9 mouse cellular contexts compared by ENCODE assay signal in the genomic region with DNA sequence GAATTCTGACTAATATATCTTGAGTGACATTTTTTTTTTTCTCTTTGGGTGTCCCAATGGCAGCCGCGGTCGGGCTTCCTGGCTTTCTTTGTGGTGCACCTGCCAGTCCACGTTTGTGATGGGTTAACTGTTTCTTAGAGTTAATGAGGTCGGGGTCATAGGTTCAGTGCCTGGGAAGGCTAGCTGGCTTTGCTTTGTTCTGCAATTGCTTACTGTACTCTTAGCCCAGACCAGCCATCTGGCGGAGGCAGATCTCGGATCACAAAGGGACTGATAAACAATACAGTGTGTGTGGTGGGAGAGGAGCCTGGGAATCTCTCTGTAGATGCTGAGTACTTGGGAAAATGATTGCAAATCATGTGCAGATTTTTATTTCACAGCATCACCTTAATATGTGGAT. TPM values are rescaled to one million over a fixed set of nuclear protein-coding genes. Genes with fewer than 3 reads are reported as not detected.
DNase-seq lines count a peak whose midpoint lies in the region; ATAC-seq lines count a peak whose summit lies in the region.
"Had no signal": no experiment of that assay in that cellular context is flagged by ENCODE, and none has a peak within 500 bp of the region (broad histone marks: within the 10 kb centered on the region; RNA-seq: fewer than 3 reads in every experiment).

No protein-coding gene starts in this region.

- ATAC-seq in hindbrain, embryonic 13.5 days (ENCODE audit: low FRiP score) = peak; percentile 58; the same call in 1 of the 2 replicates
- peak; percentile 60; the same call in 1 of the 2 replicates for ATAC-seq in midbrain, embryonic 15.5 days (replicated peaks)

- no peaks in the 10 kb centered on the region for H3K27me3 ChIP-seq in hindbrain, embryonic 13.5 days
- H3K27me3 ChIP-seq in midbrain, embryonic 15.5 days (replicated peaks) = no peaks in the 10 kb centered on the region
- H3K27me3 ChIP-seq: liver, embryonic 15.5 days had no signal

- H3K9me3 ChIP-seq in hindbrain, embryonic 13.5 days = no peaks in the 10 kb centered on the region
- no peaks in the 10 kb centered on the region for H3K9me3 ChIP-seq in midbrain, embryonic 15.5 days
- H3K9me3 ChIP-seq: liver, embryonic 15.5 days had no signal

- 0 out of 2 replicates have a peak overlapping the region, but pooled peaks have one; percentile 4 for H3K4me3 ChIP-seq in hindbrain, embryonic 13.5 days
- no peak overlapping the region for H3K4me3 ChIP-seq in midbrain, embryonic 15.5 days
- H3K4me3 ChIP-seq: liver, embryonic 15.5 days had no signal

- peak overlapping the region; percentile 86 for H3K27ac ChIP-seq in hindbrain, embryonic 13.5 days
- peak overlapping the region; percentile 66; the same call in 1 of the 2 replicates for H3K27ac ChIP-seq in midbrain, embryonic 15.5 days
- H3K27ac ChIP-seq: liver, embryonic 15.5 days had no signal

- no peaks in the 10 kb centered on the region for H3K36me3 ChIP-seq in hindbrain, embryonic 13.5 days
- H3K36me3 ChIP-seq in midbrain, embryonic 15.5 days (replicated peaks) = no peaks in the 10 kb centered on the region
- H3K36me3 ChIP-seq: liver, embryonic 15.5 days had no signal

- 9% methylated on average over 7 of the region's 7 CpGs for WGBS in hindbrain, embryonic 13.5 days
- 10% methylated on average over 7 of the region's 7 CpGs for WGBS in midbrain, embryonic 15.5 days

- peak; percentile 68 for DNase-seq in heart, adult 11 months
- DNase-seq in heart, adult 9 months (ENCODE audit: low spot score in 2 of 2) = no peak
- DNase-seq in embryo, embryonic 11.5 days (ENCODE audit: low read depth, low spot score) = peak; percentile 50
- no peak for DNase-seq in left cerebral cortex, adult 11 months (ENCODE audit: low spot score)
- no peak for DNase-seq in adrenal gland, postnatal 25 days
- no peak for DNase-seq in cerebellum, adult 9-10 months

- H3K4me2 ChIP-seq in hindbrain, embryonic 13.5 days = peak overlapping the region; percentile 32; the same call in 1 of the 2 replicates
- peak overlapping the region; percentile 6; the same call in 1 of the 2 replicates for H3K4me2 ChIP-seq in midbrain, embryonic 15.5 days
- H3K4me2 ChIP-seq: liver, embryonic 15.5 days had no signal

- no peak overlapping the region for H3K9ac ChIP-seq in hindbrain, embryonic 13.5 days
- no peak overlapping the region for H3K9ac ChIP-seq in midbrain, embryonic 15.5 days
- H3K9ac ChIP-seq: liver, embryonic 15.5 days had no signal

- H3K4me1 ChIP-seq in hindbrain, embryonic 13.5 days (replicated peaks) = peaks cover 66% of the 10 kb centered on the region
- H3K4me1 ChIP-seq in midbrain, embryonic 15.5 days = peaks cover 41% of the 10 kb centered on the region

RNA-seq across cellular contexts. Expression of a gene that starts 9.1 kb away (rescaled TPM):
- polyA plus RNA-seq in hindbrain, embryonic 13.5 days (2015; fragmentation: Nextera tagmentation; extraction: Ambion mirVana) = 77.6 and 79.2 TPM in 2 replicates
- polyA plus RNA-seq in midbrain, embryonic 15.5 days (2015; fragmentation: Nextera tagmentation; extraction: Ambion mirVana) = 71.4 and 79.5 TPM in 2 replicates
- 25.1 and 27.9 TPM in 2 replicates for total RNA-seq in adrenal gland, postnatal 25 days (2021)

Comparison
In these comparisons a context has a peak if more than half of its experiments do, and no peak if none do; other contexts are left out.
1. DNase-seq: peak in heart, adult 11 months (single experiment) and embryo, embryonic 11.5 days (single experiment); none in heart, adult 9 months (0 of 2), left cerebral cortex, adult 11 months (single experiment), adrenal gland, postnatal 25 days (single experiment) and cerebellum, adult 9-10 months (single experiment).